Mouse (Mus musculus) left cerebral cortex, postnatal 25 days (tissue): ENCODE measurements at regions not wholly inside any gene's neighbourhood (a gene's known extent, or its start where the extent isn't known, plus 50 kb on each side); places are given as distances from the start of the nearest gene placed in this dataset.

Experiments
- DNase-seq, 2 experiments: peaks; one replicate each; pipeline ENCODE4 v3.0.0; 2022; ENCODE audit warnings: low spot score in 2 of 2, mixed read lengths in 1 of 2
- intact Hi-C: fragments of 180-260 bp; cut with DNase I; formaldehyde crosslinking; loops from one replicate; pipeline ENCODE4 v1.15.1; 2025

GRCm38 (mm10) chr12:107754885-107755284 is 248.5 kb downstream of the Bcl11b start:
- intact Hi-C loops = no loop called here
- no peak for DNase-seq

- DNase-seq = no peak
- intact Hi-C loops = no loop called here
Measured at GRCm38 (mm10) chr12:107755820-107756517, 247.4 kb downstream of the Bcl11b start.

- no peak for DNase-seq
Measured at GRCm38 (mm10) chr12:107757184-107757583, 246.2 kb downstream of the Bcl11b start.

GRCm38 (mm10) chr12:107757996-107758791 is 245.2 kb downstream of the Bcl11b start:
- intact Hi-C loops = no loop called here
- DNase-seq = no peak

More at GRCm38 (mm10) chr12:107757184-107757583, 246.2 kb downstream of the Bcl11b start:
- intact Hi-C loops = no loop called here

GRCm38 (mm10) chr12:107759291-107759690 is 244.1 kb downstream of the Bcl11b start:
- intact Hi-C loops = no loop called here
- no peak for DNase-seq

GRCm38 (mm10) chr12:107759911-107760310 is 243.5 kb downstream of the Bcl11b start:
- no peak for DNase-seq
- intact Hi-C loops = no loop called here

GRCm38 (mm10) chr12:107762140-107762539 is 241.3 kb downstream of the Bcl11b start:
- DNase-seq = no peak
- intact Hi-C loops = no loop called here

- intact Hi-C loops = no loop called here
- DNase-seq = no peak
Measured at GRCm38 (mm10) chr12:107769801-107770515, 233.4 kb downstream of the Bcl11b start.

GRCm38 (mm10) chr12:107770516-107770836 is 232.9 kb downstream of the Bcl11b start:
- intact Hi-C loops = no loop called here
- DNase-seq = no peak

- no peak for DNase-seq
- intact Hi-C loops = no loop called here
Measured at GRCm38 (mm10) chr12:107771325-107771724, 232.1 kb downstream of the Bcl11b start.

GRCm38 (mm10) chr12:107771809-107772208 is 231.6 kb downstream of the Bcl11b start:
- no peak for DNase-seq
- intact Hi-C loops = no loop called here

- no peak for DNase-seq
- intact Hi-C loops = no loop called here
Measured at GRCm38 (mm10) chr12:107778046-107778445, 225.4 kb downstream of the Bcl11b start.

- intact Hi-C loops = no loop called here
- DNase-seq = no peak
Measured at GRCm38 (mm10) chr12:107779306-107780057, 223.9 kb downstream of the Bcl11b start.

GRCm38 (mm10) chr12:107782147-107782546 is 221.3 kb downstream of the Bcl11b start:
- DNase-seq = no peak
- intact Hi-C loops = no loop called here

GRCm38 (mm10) chr12:107783831-107784230 is 219.6 kb downstream of the Bcl11b start:
- intact Hi-C loops = no loop called here
- DNase-seq = no peak

GRCm38 (mm10) chr12:107789818-107790217 is 213.6 kb downstream of the Bcl11b start:
- intact Hi-C loops = no loop called here
- no peak for DNase-seq

GRCm38 (mm10) chr12:107800296-107800695 is 203.1 kb downstream of the Bcl11b start:
- DNase-seq = peak in 1 of 2 experiments; percentile 21
- intact Hi-C loops = no loop called here

- intact Hi-C loops = no loop called here
- no peak for DNase-seq
Measured at GRCm38 (mm10) chr12:107807634-107808033, 195.8 kb downstream of the Bcl11b start.

- no peak for DNase-seq
- intact Hi-C loops = no loop called here
Measured at GRCm38 (mm10) chr12:107808158-107808715, 195.2 kb downstream of the Bcl11b start.

GRCm38 (mm10) chr12:107811231-107811630 is 192.2 kb downstream of the Bcl11b start:
- intact Hi-C loops = no loop called here
- DNase-seq = no peak
